Mouse (Mus musculus) ES-E14 (cell line): ENCODE data around the gene Cep70. TPM values are rescaled to one million over a fixed set of nuclear protein-coding genes. Genes with fewer than 3 reads are reported as not detected.

ENCODE experiments used
- DNase-seq: peaks from one replicate; pipeline ENCODE4 v3.0.0-alpha.2; 2013; ENCODE audit warnings: low read depth, low spot score
- H3K27ac ChIP-seq: 2 replicates; pipeline ENCODE4 v1.5.1; 2012; ENCODE audit warnings: low read depth, mild to moderate bottlenecking, low read length, moderate library complexity, mixed read lengths; ENCODE audit not compliant: poor library complexity, insufficient read depth, severe bottlenecking
- H3K36me3 ChIP-seq: 2 replicates; pipeline ENCODE4 v1.6.1; 2012; ENCODE audit warnings: mild to moderate bottlenecking, low read length, moderate library complexity, mixed read lengths; ENCODE audit not compliant: control insufficient read depth, poor library complexity, insufficient read depth, severe bottlenecking
- H3K4me1 ChIP-seq, 2 experiments: fragments of 150-350 bp in 1 of 2; sonication (generic) in 1 of 2; 2 replicates each; pipeline ENCODE4 v1.6.1; 2012; ENCODE audit warnings: low read length in 2 of 2, mild to moderate bottlenecking in 1 of 2, mixed read lengths in 1 of 2; ENCODE audit not compliant: control insufficient read depth in 2 of 2, insufficient read depth in 2 of 2, poor library complexity in 1 of 2
- H3K4me3 ChIP-seq, 2 experiments: fragments of 150-350 bp in 1 of 2; sonication (generic) in 1 of 2; 2 replicates each; pipeline ENCODE4 v1.5.1; 2012; ENCODE audit warnings: low read length in 2 of 2, low read depth in 1 of 2, mild to moderate bottlenecking in 1 of 2, mixed read lengths in 1 of 2; ENCODE audit not compliant: insufficient read depth in 1 of 2, poor library complexity in 1 of 2, severe bottlenecking in 1 of 2
- H3K9ac ChIP-seq: 2 replicates; pipeline ENCODE4 v1.6.1; 2012; ENCODE audit warnings: low read depth, mild to moderate bottlenecking, low read length, mixed read lengths; ENCODE audit not compliant: poor library complexity, insufficient read depth, severe bottlenecking
- H3K9me3 ChIP-seq: fragments of 150-350 bp; sonication (generic); 2 replicates; pipeline ENCODE4 v1.6.1; 2012; ENCODE audit warnings: low read depth, mild to moderate bottlenecking, low read length; ENCODE audit not compliant: control insufficient read depth, insufficient read depth
- CHD2 ChIP-seq: IDR thresholded peaks from 2 replicates; pipeline ENCODE4 v1.6.1; 2014; ENCODE audit warnings: mild to moderate bottlenecking, low read depth, low read length, inconsistent platforms
- HCFC1 ChIP-seq: IDR thresholded peaks from 2 replicates; pipeline ENCODE4 v1.6.1; 2012; ENCODE audit warnings: low read length, inconsistent platforms, borderline replicate concordance; ENCODE audit not compliant: insufficient read depth
- MAFK ChIP-seq: IDR thresholded peaks from 2 replicates; pipeline ENCODE4 v1.6.1; 2014; ENCODE audit warnings: mild to moderate bottlenecking, low read depth, low read length, inconsistent platforms; ENCODE audit not compliant: insufficient read depth
- ZC3H11A ChIP-seq: IDR thresholded peaks from 2 replicates; pipeline ENCODE4 v1.6.1; 2012; ENCODE audit warnings: low read depth, mild to moderate bottlenecking, inconsistent platforms, low read length, borderline replicate concordance
- ZNF384 ChIP-seq: IDR thresholded peaks from 2 replicates; pipeline ENCODE4 v1.6.1; 2012; ENCODE audit warnings: low read depth, low read length, inconsistent platforms
- in situ Hi-C, 2 experiments: fragments of 600-800 bp; cut with MboI; formaldehyde crosslinking; loops; one replicate each; pipeline ENCODE4 v1.15.1; 2025; ENCODE audit warnings: low sequenced_read_pairs in 2 of 2, inconsistent platforms in 1 of 2; ENCODE audit not compliant: unreplicated experiment in 2 of 2
- total RNA-seq: library from RNA; depleted of rRNA; stranded (reverse); fragments of 300-350 nt; gene quantifications from 2 replicates; pipeline ENCODE4 v1.2.3, GENCODE M21; 2012

The Cep70 gene
- total RNA-seq, 1 experiment, result 22.2 TPM

GRCm38 (mm10) chr9:99243895-99244293 lies 727 bp downstream of the Cep70 start:
- peak overlapping the region; percentile 91 to 92 for H3K4me3 ChIP-seq
- peaks cover 2 to 8% of the 10 kb centered on the region in 2 experiments; a peak in 2 of 4 replicates for H3K4me1 ChIP-seq
- H3K9ac ChIP-seq, result peak overlapping the region; percentile 83; the same call in 1 of the 2 replicates
- H3K27ac ChIP-seq, result peak overlapping the region; percentile 55; the same call in 1 of the 2 replicates
- no peaks in the 10 kb centered on the region for H3K9me3 ChIP-seq
- no peak for DNase-seq
- H3K36me3 ChIP-seq, result peaks cover 1% of the 10 kb centered on the region; the same call in 1 of the 2 replicates
- no peak for TF ChIP-seq CHD2
- TF ChIP-seq ZC3H11A, result no peak
- TF ChIP-seq MAFK, result no peak
- no peak for TF ChIP-seq HCFC1
- TF ChIP-seq ZNF384, result no peak
- in situ Hi-C loops, result loop anchor here in 1 of 2 experiments (25.0 kb wide), 1 partner anchor 182 kb away; no protein-coding TSS in a partner anchor

- no peak overlapping the region; the same call in 1 of the 2 replicates for H3K27ac ChIP-seq
- no peaks in the 10 kb centered on the region for H3K9me3 ChIP-seq
- no peak for DNase-seq
- H3K4me3 ChIP-seq, result no peak overlapping the region
- in situ Hi-C loops, result loop anchor here in 1 of 2 experiments (25.0 kb wide), 1 partner anchor 186 kb away; no protein-coding TSS in a partner anchor
- H3K4me1 ChIP-seq, result peaks cover 4 to 16% of the 10 kb centered on the region in 2 experiments
- no peak for TF ChIP-seq HCFC1
- no peak for TF ChIP-seq CHD2
- no peak for TF ChIP-seq ZC3H11A
- no peak for TF ChIP-seq ZNF384
- TF ChIP-seq MAFK, result no peak
- no peak overlapping the region for H3K9ac ChIP-seq
- H3K36me3 ChIP-seq, result peaks cover 1% of the 10 kb centered on the region; the same call in 1 of the 2 replicates
These were observed 5.1 kb downstream of the Cep70 start for GRCm38 (mm10) chr9:99248304-99248703.

- peaks cover 1% of the 10 kb centered on the region; the same call in 1 of the 2 replicates for H3K36me3 ChIP-seq
- H3K4me1 ChIP-seq, result peaks cover 4 to 18% of the 10 kb centered on the region in 2 experiments
- no peaks in the 10 kb centered on the region for H3K9me3 ChIP-seq
- H3K9ac ChIP-seq, result no peak overlapping the region
- in situ Hi-C loops, result loop anchor here in 1 of 2 experiments (25.0 kb wide), 1 partner anchor 187 kb away; no protein-coding TSS in a partner anchor
- DNase-seq, result no peak
- no peak overlapping the region for H3K27ac ChIP-seq
- TF ChIP-seq MAFK, result no peak
- TF ChIP-seq HCFC1, result no peak
- TF ChIP-seq ZNF384, result no peak
- TF ChIP-seq ZC3H11A, result no peak
- TF ChIP-seq CHD2, result no peak
- no peak overlapping the region for H3K4me3 ChIP-seq
These were observed 5.7 kb downstream of the Cep70 start for GRCm38 (mm10) chr9:99248906-99249305.

GRCm38 (mm10) chr9:99253861-99254260 lies 10.7 kb downstream of the Cep70 start:
- Histone ChIP-seq H3K4me1 (peaks cover 10 to 14% of the 10 kb centered on the region in 2 experiments), H3K27ac (peak overlapping the region; percentile 53; the same call in 1 of the 2 replicates), H3K9ac (peak overlapping the region; percentile 11; the same call in 1 of the 2 replicates), H3K9me3 (no peaks in the 10 kb centered on the region), H3K4me3 (peak overlapping the region; percentile 10 to 28; a peak in 2 of 4 replicates), H3K36me3 (peaks cover 2% of the 10 kb centered on the region; the same call in 1 of the 2 replicates)
- in situ Hi-C loops, result no loop called here
- TF ChIP-seq CHD2 (no peak), HCFC1 (no peak), MAFK (0 out of 2 replicates have a peak, but pooled peaks have one; percentile 14), ZC3H11A (no peak), ZNF384 (no peak)
- DNase-seq, result no peak
